Mouse (Mus musculus) layer of hippocampus, adult 8-10 months (tissue): ENCODE data around the gene Gnb1. TPM values are rescaled to one million over a fixed set of nuclear protein-coding genes. Genes with fewer than 3 reads are reported as not detected.

ENCODE experiments used
- total RNA-seq, 4 experiments: library from RNA; stranded (reverse); gene quantifications; 2 replicates each; pipeline ENCODE4 v1.2.4; 2022

Gnb1 gene
- total RNA-seq, 4 experiments from 2014 or later, result 649 to 753 (median 695) TPM

Other genes starting within 250 kb of the Gnb1 start
- 10 to 100 TPM; 24.1 to 35.0 (median 31.4) TPM for gene Faap20, start 241.6 kb upstream of the Gnb1 start, total RNA-seq
- 100 to 1,000 TPM; 144 to 189 (median 169) TPM for gene Prkcz, start 130.0 kb upstream of the Gnb1 start, total RNA-seq
- gene Gabrd, start 93.2 kb upstream of the Gnb1 start, total RNA-seq, result 10 to 100 TPM; 23.0 to 25.0 (median 24.7) TPM
- gene Cfap74, start 82.2 kb upstream of the Gnb1 start, total RNA-seq, result 10 to 100 TPM; 11.0 to 16.5 (median 15.2) TPM
- 1 to 10 TPM; 1.9 to 4.0 (median 3.0) TPM for gene Tmem52, start 22.2 kb upstream of the Gnb1 start, total RNA-seq
- 10 to 100 TPM; 52.2 to 69.2 (median 59.6) TPM for gene Nadk, start 71.0 kb downstream of the Gnb1 start, total RNA-seq
- gene Slc35e2, start 110.1 kb downstream of the Gnb1 start, total RNA-seq, result 10 to 100 TPM; 36.1 to 48.6 (median 42.5) TPM
- 10 to 100 TPM; 42.1 to 54.8 (median 46.9) TPM for gene Cdk11b, start 133.5 kb downstream of the Gnb1 start, total RNA-seq
- gene Gm10563, start 154.0 kb downstream of the Gnb1 start, total RNA-seq, result not detected
- gene Mmp23, start 162.0 kb downstream of the Gnb1 start, total RNA-seq, result 1 to 10 TPM; 2.8 to 5.0 (median 3.5) TPM
- gene Mib2, start 177.8 kb downstream of the Gnb1 start, total RNA-seq, result 100 to 1,000 TPM; 101 to 122 (median 113) TPM
- 10 to 100 TPM; 22.6 to 30.6 (median 26.6) TPM for gene Fndc10, start 203.0 kb downstream of the Gnb1 start, total RNA-seq
- 10 to 100 TPM; 86.8 to 99.4 (median 88.9) TPM for gene Ssu72, start 213.4 kb downstream of the Gnb1 start, total RNA-seq
- gene Tmem240, start 243.4 kb downstream of the Gnb1 start, total RNA-seq, result 10 to 100 TPM; 32.7 to 35.8 (median 34.4) TPM